Mouse (Mus musculus): ENCODE data around the gene Acd.

Gene Acd

DNA sequence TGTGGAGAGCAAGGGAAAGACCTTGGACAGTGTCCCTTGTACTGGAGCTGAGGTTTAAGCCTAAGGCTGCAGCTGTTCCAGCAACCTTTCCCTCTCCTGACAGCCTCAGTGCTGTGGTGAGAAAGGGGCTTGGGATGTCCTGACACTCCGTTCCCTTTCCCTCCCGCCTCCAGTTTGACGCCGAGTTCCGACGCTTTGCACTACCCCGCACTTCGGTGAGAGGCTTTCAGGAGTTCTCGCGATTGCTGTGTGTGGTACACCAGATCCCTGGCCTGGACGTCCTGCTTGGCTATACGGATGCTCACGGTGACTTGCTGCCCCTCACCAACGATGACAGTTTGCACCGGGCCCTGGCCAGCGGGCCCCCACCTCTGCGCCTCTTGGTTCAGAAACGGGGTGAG, 1.1 kb upstream of the Acd start:
- DNase-seq (ENCODE audit: low spot score in 2 of 2): no peak

GRCm38 (mm10) chr8:105700566-105700965, 336 bp downstream of the Acd start:
- DNase-seq (ENCODE audit: low spot score in 2 of 2): peak; percentile 67 to 76

GRCm38 (mm10) chr8:105699488-105700215, 1.2 kb downstream of the Acd start:
- DNase-seq (ENCODE audit: low spot score in 2 of 2): no peak

DNA sequence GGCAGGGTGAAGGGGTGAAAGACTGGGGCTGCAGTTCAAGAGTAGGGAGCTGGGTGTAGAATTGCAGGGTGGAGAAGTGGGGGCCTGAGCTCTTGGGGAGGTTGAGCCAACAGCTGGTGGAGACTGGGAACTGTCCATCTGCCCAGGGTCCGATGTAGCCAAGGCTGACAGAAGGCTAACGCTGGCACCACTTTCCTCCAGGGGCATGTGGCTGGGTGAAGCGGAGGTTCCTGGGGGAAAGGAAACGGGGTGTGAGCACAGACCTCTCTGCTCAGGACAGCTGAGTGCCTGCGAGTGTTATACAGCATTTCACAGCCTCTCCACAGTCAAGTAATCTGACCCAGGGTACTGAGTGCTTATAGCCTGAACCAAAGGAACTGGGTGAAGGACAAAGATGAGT, 2.2 kb downstream of the Acd start:
- no peak for DNase-seq (ENCODE audit: low spot score in 2 of 2)

- no peak for DNase-seq (ENCODE audit: low spot score in 2 of 2)
Observed at GRCm38 (mm10) chr8:105697196-105697780, 3.6 kb downstream of the Acd start.

- DNase-seq (ENCODE audit: low spot score in 2 of 2): no peak
Observed at GRCm38 (mm10) chr8:105695080-105695780, 5.7 kb downstream of the Acd start.

- peak; percentile 46 to 54 for DNase-seq (ENCODE audit: low spot score in 2 of 2)
Observed at GRCm38 (mm10) chr8:105694051-105694799, 6.7 kb downstream of the Acd start.

- DNase-seq (ENCODE audit: low spot score in 2 of 2): peak; percentile 76 to 84
Observed at GRCm38 (mm10) chr8:105693648-105694047, 7.3 kb downstream of the Acd start.

DNA sequence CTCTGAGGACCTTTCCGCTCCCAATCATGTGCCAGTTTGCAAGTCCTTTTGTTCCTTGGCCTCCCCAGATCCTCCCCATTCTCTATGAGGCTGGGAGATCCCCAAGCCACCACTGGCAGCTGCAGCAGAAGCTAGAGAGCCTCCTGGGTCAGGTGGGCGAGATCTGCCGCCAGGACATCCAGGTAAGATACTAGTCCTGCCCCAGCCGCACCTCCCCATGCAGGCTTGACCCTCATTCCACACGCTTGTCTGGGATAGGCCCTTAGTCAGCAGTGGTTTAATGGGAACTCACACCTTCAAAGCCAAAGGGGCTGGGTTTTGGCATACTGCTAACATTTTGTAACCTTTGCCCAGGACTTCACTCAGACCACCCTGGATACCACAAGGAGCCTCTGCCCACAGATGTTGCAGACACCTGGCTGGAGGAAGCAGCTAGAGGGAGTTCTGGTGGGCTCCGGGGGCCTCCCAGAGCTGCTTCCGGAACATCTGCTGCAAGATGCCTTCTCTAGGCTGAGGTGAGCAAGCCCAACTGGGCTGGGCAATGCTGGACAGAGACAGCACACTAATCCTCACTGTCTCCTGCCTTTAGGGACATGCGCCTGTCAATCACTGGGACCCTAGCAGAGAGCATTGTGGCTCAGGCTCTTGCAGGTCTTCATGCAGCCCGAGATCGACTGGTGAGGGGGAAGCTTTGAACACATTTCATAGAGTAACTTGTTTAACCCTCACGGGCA, 8.3 kb downstream of the Acd start:
- no peak for DNase-seq (ENCODE audit: low spot score in 2 of 2)

- no peak for DNase-seq (ENCODE audit: low spot score in 2 of 2)
Observed at GRCm38 (mm10) chr8:105690978-105691377, 9.9 kb downstream of the Acd start.

GRCm38 (mm10) chr8:105689983-105690360, 10.9 kb downstream of the Acd start:
- no peak for DNase-seq (ENCODE audit: low spot score in 2 of 2)

DNA sequence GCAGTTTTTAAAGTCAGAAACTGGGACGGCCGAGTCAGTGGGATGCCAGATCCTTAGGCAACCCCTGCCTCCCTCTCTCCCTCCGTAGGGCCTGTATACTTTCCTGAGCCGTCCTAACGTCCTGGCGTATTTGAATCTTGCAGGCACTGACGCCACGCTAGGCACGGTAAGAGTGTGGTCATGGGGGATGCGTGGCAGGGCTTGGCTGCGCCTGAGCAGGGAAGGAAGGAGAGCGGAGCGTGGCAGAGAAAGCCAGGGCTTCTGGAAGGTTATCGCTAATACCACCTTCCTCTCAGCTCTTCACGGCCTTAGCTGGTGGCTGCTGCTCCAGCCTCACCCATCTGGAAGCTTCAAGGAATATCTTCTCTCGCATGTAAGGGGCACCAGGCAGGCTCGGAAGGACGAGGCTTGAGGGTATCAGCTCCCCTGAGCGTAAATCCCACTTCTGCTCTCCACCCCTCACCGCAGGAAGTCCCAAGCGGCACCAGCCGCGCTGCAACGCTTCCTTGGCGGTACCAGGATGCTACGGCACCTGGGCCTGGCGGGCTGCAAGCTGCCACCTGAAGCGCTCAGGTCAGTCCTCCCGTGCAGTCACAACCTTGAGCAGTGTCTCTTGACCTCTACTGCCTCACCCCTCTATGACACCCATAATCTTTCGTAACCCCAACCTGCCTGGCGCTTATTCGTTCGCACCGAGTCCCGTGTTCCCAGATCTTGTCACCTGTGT, 11.5 kb downstream of the Acd start:
- no peak for DNase-seq (ENCODE audit: low spot score in 2 of 2)

DNA sequence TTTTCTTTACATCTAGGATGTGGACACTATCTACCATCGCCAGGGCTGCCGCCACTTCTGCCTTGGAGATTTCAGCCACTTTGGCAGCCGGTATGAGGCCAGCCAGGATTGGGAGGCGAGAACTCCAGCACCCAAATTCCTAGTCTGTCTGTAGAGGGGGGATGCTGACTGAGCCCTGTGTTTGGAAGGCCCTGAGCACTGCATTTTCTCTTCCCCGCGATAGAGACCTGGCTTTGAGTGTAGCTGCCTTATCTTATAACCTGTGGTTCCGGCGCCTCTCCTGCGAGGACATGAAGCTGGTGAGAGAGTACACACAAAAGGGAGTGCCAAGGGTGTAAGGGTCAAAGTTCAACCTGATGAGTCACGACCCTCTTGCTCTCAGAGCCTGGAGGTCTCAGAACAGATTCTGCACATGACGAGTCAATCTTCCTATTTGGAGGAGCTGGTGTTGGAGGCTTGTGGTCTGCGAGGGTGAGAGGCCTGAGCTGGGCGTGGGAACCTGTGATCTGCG, 12.6 kb downstream of the Acd start:
- no peak for DNase-seq (ENCODE audit: low spot score in 2 of 2)

GRCm38 (mm10) chr8:105687512-105687911, 13.4 kb downstream of the Acd start:
- no peak for DNase-seq (ENCODE audit: low spot score in 2 of 2)

GRCm38 (mm10) chr8:105686551-105686950, 14.4 kb downstream of the Acd start:
- DNase-seq (ENCODE audit: low spot score in 2 of 2): no peak

GRCm38 (mm10) chr8:105685796-105686308, 15.1 kb downstream of the Acd start, which contains the start of gene Carmil2:
Gene Carmil2, plus strand, starts transcription at chr8:105686274.
- no peak for DNase-seq (ENCODE audit: low spot score in 2 of 2)

DNA sequence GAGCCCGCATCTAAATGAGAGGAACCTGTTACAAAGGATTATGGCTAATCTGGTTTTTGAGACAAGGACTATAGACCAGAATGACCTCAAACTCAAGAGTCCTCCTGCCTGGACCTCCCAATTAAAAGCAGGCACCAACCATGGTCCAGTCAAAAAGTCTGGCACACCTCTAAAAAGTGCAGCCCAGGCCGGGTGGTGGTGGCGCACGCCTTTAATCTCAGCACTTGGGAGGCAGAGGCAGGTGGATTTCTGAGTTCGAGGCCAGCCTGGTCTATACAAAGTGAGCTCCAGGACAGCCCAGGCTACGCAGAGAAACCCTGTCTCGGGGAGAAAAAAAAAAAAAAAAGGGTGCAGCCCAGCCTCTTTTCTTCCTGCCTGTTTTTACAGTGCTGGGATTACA, 15.6 kb downstream of the Acd start:
- no peak for DNase-seq (ENCODE audit: low spot score in 2 of 2)

DNA sequence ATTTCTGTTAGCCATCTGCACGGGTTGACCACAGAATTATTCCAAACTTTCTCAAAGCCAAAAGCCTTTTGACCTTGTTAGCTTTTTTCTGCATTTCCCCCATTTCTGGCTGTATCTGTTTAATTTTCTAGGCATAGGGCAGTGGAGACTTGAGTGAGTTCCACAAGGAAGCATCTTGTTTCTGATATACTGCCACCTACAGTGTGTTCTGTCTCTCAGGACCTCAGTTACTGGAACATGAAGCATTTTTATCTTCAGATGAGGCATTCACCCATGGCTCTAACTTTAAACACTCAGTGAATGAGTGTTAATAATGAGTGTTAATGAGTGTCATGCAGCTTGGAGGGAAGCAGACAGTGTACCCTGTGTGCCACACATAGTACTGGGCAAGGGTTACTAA, 23.0 kb downstream of the Acd start:
- no peak for DNase-seq (ENCODE audit: low spot score in 2 of 2)

GRCm38 (mm10) chr8:105661167-105661566, 39.7 kb downstream of the Acd start:
- DNase-seq (ENCODE audit: low spot score in 2 of 2): no peak

- DNase-seq (ENCODE audit: low spot score in 2 of 2): no peak
Observed at GRCm38 (mm10) chr8:105657641-105658040, 43.3 kb downstream of the Acd start.
